Mouse (Mus musculus): ENCODE measurements around the gene Dnajc22. TPM values are rescaled to one million over a fixed set of nuclear protein-coding genes. Genes with fewer than 3 reads are reported as not detected.

Dnajc22 gene
- polyA plus RNA-seq, 1 experiment: 0.78 TPM

- H3K4me2 ChIP-seq (ENCODE audit: low read depth): no peak overlapping the region
- H3K79me2 ChIP-seq (ENCODE audit: control insufficient read depth, insufficient read depth): no peaks in the 10 kb centered on the region
- H3ac ChIP-seq (ENCODE audit: control insufficient read depth, insufficient read length): no peak overlapping the region
- H3K4me3 ChIP-seq: no peak overlapping the region
- no peak for TF ChIP-seq CEBPB (IDR thresholded peaks at IDR 0.05; ENCODE audit: insufficient read depth, poor library complexity, severe bottlenecking)
- no peak for TF ChIP-seq POLR2A (IDR thresholded peaks at IDR 0.05; ENCODE audit: insufficient read length, low read depth)
- TF ChIP-seq TCF3 (IDR thresholded peaks at IDR 0.05; ENCODE audit: insufficient read length, low read depth): no peak
- no peak for TF ChIP-seq TCF12 (IDR thresholded peaks at IDR 0.05; ENCODE audit: insufficient read depth, poor library complexity, severe bottlenecking)
- TF ChIP-seq MAX (IDR thresholded peaks at IDR 0.05; ENCODE audit: low read depth): no peak
- TF ChIP-seq REST (IDR thresholded peaks at IDR 0.05; ENCODE audit: insufficient read depth, insufficient read length): no peak
- no peak for TF ChIP-seq MYOG (IDR thresholded peaks at IDR 0.05; ENCODE audit: control insufficient read depth in 1 of 3, insufficient read depth in 1 of 3, insufficient read length in 2 of 3, low read depth in 2 of 3)
- no peak for TF ChIP-seq MYOD1 (IDR thresholded peaks at IDR 0.05; ENCODE audit: control insufficient read depth in 1 of 3, insufficient read length in 2 of 3, low read depth in 2 of 3)
- no peak for TF ChIP-seq POLR2AphosphoS2 (IDR thresholded peaks at IDR 0.05; ENCODE audit: insufficient read length, low read depth)
- TF ChIP-seq E2F4 (IDR thresholded peaks at IDR 0.05; ENCODE audit: insufficient read depth): no peak
- no peak for TF ChIP-seq SRF (IDR thresholded peaks at IDR 0.05; ENCODE audit: control insufficient read depth, insufficient read length, low read depth)
- H3K36me3 ChIP-seq (ENCODE audit: control insufficient read depth, insufficient read depth): peaks cover 10% of the 10 kb centered on the region
- no peaks in the 10 kb centered on the region for H3K27me3 ChIP-seq (ENCODE audit: control insufficient read depth, insufficient read depth, insufficient read length)
Observed at GRCm38 (mm10) chr15:99085997-99086396, 7.0 kb upstream of the Dnajc22 start.

GRCm38 (mm10) chr15:99087253-99088075, 5.5 kb upstream of the Dnajc22 start, which contains the start of gene C1ql4:
Gene C1ql4, minus strand, starts transcription at chr15:99087817.
- H3ac ChIP-seq (ENCODE audit: control insufficient read depth, insufficient read length): no peak within 1 kb of the TSS
- no peak within 1 kb of the TSS for H3K4me3 ChIP-seq
- TF ChIP-seq USF1 (IDR thresholded peaks at IDR 0.05; ENCODE audit: low read depth): no peak
- TF ChIP-seq MYOG (IDR thresholded peaks at IDR 0.05; ENCODE audit: control insufficient read depth in 1 of 3, insufficient read depth in 1 of 3, insufficient read length in 2 of 3, low read depth in 2 of 3): peak in 1 of 3 experiments; percentile 29

GRCm38 (mm10) chr15:99088292-99088691, 4.7 kb upstream of the Dnajc22 start:
- Histone ChIP-seq H3K27me3 (ENCODE audit: control insufficient read depth, insufficient read depth, insufficient read length) (no peaks in the 10 kb centered on the region), H3ac (ENCODE audit: control insufficient read depth, insufficient read length) (no peak overlapping the region), H3K36me3 (ENCODE audit: control insufficient read depth, insufficient read depth) (no peaks in the 10 kb centered on the region), H3K79me2 (ENCODE audit: control insufficient read depth, insufficient read depth) (no peaks in the 10 kb centered on the region), H3K4me3 (no peak overlapping the region), H3K4me2 (ENCODE audit: low read depth) (peak overlapping the region; percentile 82)
- TF ChIP-seq TCF12 (IDR thresholded peaks at IDR 0.05; ENCODE audit: insufficient read depth, poor library complexity, severe bottlenecking): no peak
- no peak for TF ChIP-seq MAX (IDR thresholded peaks at IDR 0.05; ENCODE audit: low read depth)
- no peak for TF ChIP-seq MYOG (IDR thresholded peaks at IDR 0.05; ENCODE audit: control insufficient read depth in 1 of 3, insufficient read depth in 1 of 3, insufficient read length in 2 of 3, low read depth in 2 of 3)
- TF ChIP-seq CEBPB (IDR thresholded peaks at IDR 0.05; ENCODE audit: insufficient read depth, poor library complexity, severe bottlenecking): no peak
- TF ChIP-seq TCF3 (IDR thresholded peaks at IDR 0.05; ENCODE audit: insufficient read length, low read depth): no peak
- no peak for TF ChIP-seq E2F4 (IDR thresholded peaks at IDR 0.05; ENCODE audit: insufficient read depth)
- no peak for TF ChIP-seq POLR2A (IDR thresholded peaks at IDR 0.05; ENCODE audit: insufficient read length, low read depth)
- no peak for TF ChIP-seq SRF (IDR thresholded peaks at IDR 0.05; ENCODE audit: control insufficient read depth, insufficient read length, low read depth)
- TF ChIP-seq REST (IDR thresholded peaks at IDR 0.05; ENCODE audit: insufficient read depth, insufficient read length): no peak
- no peak for TF ChIP-seq MYOD1 (IDR thresholded peaks at IDR 0.05; ENCODE audit: control insufficient read depth in 1 of 3, insufficient read length in 2 of 3, low read depth in 2 of 3)
- TF ChIP-seq USF1 (IDR thresholded peaks at IDR 0.05; ENCODE audit: low read depth): no peak
- no peak for TF ChIP-seq POLR2AphosphoS2 (IDR thresholded peaks at IDR 0.05; ENCODE audit: insufficient read length, low read depth)

More at GRCm38 (mm10) chr15:99087253-99088075, 5.5 kb upstream of the Dnajc22 start, which contains the start of gene C1ql4:
- Histone ChIP-seq H3K79me2 (ENCODE audit: control insufficient read depth, insufficient read depth) (no peaks in the 10 kb centered on the region), H3K4me2 (ENCODE audit: low read depth) (peak within 1 kb of the TSS; percentile 82), H3K36me3 (ENCODE audit: control insufficient read depth, insufficient read depth) (no peaks in the 10 kb centered on the region), H3K27me3 (ENCODE audit: control insufficient read depth, insufficient read depth, insufficient read length) (no peaks in the 10 kb centered on the region)

GRCm38 (mm10) chr15:99089069-99089468, 3.9 kb upstream of the Dnajc22 start:
- Histone ChIP-seq H3K4me2 (ENCODE audit: low read depth) (no peak overlapping the region), H3K79me2 (ENCODE audit: control insufficient read depth, insufficient read depth) (no peaks in the 10 kb centered on the region), H3K27me3 (ENCODE audit: control insufficient read depth, insufficient read depth, insufficient read length) (peaks cover 5% of the 10 kb centered on the region), H3K4me3 (no peak overlapping the region), H3ac (ENCODE audit: control insufficient read depth, insufficient read length) (no peak overlapping the region), H3K36me3 (ENCODE audit: control insufficient read depth, insufficient read depth) (no peaks in the 10 kb centered on the region)
- TF ChIP-seq REST (IDR thresholded peaks at IDR 0.05; ENCODE audit: insufficient read depth, insufficient read length): no peak
- TF ChIP-seq TCF3 (IDR thresholded peaks at IDR 0.05; ENCODE audit: insufficient read length, low read depth): no peak
- no peak for TF ChIP-seq TCF12 (IDR thresholded peaks at IDR 0.05; ENCODE audit: insufficient read depth, poor library complexity, severe bottlenecking)
- no peak for TF ChIP-seq SRF (IDR thresholded peaks at IDR 0.05; ENCODE audit: control insufficient read depth, insufficient read length, low read depth)
